Mouse (Mus musculus): ENCODE data around the gene Slc17a7.

DNA sequence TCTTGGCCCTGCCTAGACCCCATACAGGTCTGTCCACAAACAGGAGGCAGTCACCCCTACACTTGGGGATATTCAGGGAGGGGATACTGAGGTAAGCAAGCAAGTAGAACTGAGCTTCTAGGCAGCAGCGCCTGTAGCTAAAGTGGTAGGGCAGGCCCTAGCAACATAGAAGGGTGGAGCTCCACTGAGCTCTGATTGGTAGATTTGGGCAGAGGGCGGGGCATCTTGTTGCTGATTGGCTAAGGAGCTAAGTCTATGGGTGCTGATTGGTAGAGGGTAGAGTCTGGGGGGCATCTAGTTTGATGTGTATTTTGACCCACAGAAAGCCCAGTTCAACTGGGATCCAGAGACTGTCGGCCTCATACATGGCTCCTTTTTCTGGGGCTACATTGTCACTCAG, 5.7 kb downstream of the Slc17a7 start:
- TF ChIP-seq CTCF (IDR thresholded peaks at IDR 0.05; ENCODE audit: low read depth) (no peak), EP300 (IDR thresholded peaks at IDR 0.05; ENCODE audit: low read depth) (no peak)

All from liver, postnatal 0 days (tissue).